Mouse (Mus musculus) thymus, postnatal 4 days (tissue): ENCODE data around the gene Gm20431.

Experiments used
- DNase-seq: peaks from one replicate; pipeline ENCODE4 v3.0.0; 2021

Gene Gm20431

DNA sequence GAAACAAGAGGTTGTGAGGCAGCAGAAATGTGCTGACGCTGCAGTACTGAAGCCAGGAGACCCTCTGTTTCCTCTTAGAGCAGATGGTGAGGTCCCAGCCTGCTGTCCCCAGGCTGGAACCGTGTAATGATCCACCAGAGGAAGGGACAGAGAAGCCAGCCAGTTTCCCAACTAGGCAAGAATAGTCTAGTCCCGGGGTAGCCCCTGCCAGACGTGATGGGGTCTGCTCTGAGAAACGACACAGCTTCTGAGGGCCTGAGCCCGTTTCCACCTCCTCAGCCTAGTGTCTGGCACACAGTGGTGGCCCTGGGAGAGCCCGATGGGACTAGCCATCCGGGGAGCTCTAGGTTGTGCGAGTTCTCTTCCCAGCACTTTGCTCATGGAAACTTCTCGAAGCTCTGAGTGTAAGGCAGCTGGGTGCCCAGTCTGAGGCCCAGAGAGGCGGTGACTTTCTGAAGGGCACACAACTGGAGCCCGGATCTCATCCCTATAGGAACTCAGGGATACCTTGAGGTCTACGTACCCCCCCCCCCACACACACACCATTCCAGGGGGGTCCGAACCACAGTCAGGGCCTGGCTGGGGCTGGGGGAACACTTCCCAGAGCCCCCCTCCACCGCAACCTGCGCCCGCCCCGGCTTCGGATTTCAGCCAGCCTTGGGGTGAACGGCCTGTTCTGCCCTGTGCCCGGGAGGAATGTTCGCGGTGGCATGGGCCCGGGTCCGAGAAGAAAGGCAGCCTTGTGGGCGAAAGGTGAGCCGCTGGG lies 64.4 kb downstream of the Gm20431 start:
- no peak for DNase-seq

GRCm38 (mm10) chr2:167596262-167596661 lies 65.0 kb downstream of the Gm20431 start:
- no peak for DNase-seq

DNA sequence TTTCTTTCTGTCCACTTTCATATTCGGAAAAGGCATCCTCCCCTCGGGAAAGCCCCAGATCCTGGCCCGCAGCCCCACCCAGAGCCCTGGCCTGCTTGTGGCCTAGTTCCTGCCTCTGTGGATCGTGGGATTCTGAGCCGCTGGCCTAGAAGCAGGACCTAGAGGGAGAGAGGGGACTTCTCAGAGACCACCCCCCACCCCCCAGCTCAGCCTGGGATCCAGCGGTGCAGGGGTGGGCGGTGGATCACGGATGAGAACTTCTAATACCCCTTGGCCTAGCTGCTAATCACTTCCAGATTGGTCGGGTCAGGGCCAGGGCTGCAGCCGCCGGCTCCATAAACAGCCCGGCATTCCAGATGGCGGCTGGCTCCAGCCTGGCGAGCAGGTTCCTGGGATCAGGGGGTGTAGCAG lies 65.5 kb downstream of the Gm20431 start:
- no peak for DNase-seq

DNA sequence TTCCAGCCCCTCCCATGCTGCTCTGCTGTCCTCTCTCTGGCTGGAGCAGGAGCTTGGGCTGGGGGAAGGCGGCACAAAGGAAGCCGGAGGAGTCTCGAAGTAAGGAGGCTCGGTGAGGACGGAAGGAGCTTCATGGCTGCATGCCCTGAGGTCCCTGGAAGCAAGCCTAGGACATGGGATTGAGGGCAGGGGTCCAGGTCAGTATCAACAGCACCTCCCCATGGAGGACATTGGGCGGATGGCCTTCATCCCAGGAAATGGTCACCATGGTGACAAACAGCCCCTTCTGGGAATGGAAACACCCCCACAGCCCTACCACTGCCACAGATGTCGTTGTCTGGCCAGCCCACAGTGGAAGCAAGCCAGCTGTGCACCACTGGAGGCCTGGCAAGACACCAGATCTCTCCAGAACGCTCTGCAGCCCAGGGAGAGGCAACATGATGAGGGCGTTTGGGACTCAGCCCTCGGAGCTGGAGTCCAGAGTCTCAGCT lies 66.8 kb downstream of the Gm20431 start:
- no peak for DNase-seq

- no peak for DNase-seq
Measured at GRCm38 (mm10) chr2:167593551-167594250, 67.6 kb downstream of the Gm20431 start.

GRCm38 (mm10) chr2:167588774-167589577 lies 72.3 kb downstream of the Gm20431 start:
- DNase-seq, result peak; percentile 61

GRCm38 (mm10) chr2:167586976-167587375 lies 74.3 kb downstream of the Gm20431 start:
- no peak for DNase-seq

GRCm38 (mm10) chr2:167586041-167586440 lies 75.3 kb downstream of the Gm20431 start:
- DNase-seq, result no peak

GRCm38 (mm10) chr2:167585273-167585672 lies 76.0 kb downstream of the Gm20431 start:
- no peak for DNase-seq

GRCm38 (mm10) chr2:167583161-167583952 lies 77.9 kb downstream of the Gm20431 start:
- no peak for DNase-seq

DNA sequence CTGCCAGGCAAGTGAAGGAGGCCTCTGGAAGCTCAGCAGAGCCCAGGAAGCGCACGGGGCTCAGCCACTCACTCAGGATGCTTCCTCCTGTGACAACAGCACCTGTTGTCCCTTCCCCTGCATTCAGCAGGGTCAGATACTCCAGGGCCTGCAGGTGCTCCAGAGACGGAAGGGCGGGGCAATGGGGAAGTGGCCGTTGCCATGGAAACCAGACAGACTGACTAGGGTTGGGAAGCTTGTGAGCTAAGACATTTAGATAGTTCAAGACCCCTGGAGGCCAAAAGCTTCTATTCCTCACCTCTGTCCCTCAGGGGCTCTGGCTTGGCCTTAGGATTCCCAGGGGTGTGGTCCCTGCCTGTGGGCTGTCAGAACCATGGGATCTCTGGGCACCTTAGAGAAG lies 82.8 kb downstream of the Gm20431 start:
- DNase-seq, result peak; percentile 81

GRCm38 (mm10) chr2:167577186-167577785 lies 84.0 kb downstream of the Gm20431 start:
- DNase-seq, result no peak

DNA sequence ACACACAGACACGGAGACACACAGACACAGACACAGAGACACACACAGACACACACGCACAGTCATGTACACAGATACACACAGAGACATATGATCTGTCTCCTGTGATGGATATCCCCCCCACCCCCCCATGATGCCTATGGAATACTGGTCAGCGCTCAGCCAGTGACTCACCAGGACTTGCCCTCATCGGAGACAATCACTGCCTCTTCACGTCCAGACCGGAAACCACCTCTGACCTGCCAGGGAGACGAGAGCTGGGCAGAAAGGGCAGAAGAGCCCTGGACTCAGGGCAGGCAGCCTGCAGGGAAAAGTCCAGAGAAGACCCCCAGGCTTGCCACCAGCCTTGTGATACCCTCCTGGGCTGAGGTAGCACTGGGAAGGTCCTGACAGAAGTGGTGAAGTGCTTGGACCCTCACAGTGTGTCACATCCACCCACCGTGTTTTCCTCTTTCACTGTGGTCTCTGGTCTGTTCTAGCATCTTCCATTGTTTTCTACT lies 85.1 kb downstream of the Gm20431 start:
- DNase-seq, result no peak

- no peak for DNase-seq
Measured at GRCm38 (mm10) chr2:167575581-167575980, 85.7 kb downstream of the Gm20431 start.

GRCm38 (mm10) chr2:167574814-167575213 lies 86.5 kb downstream of the Gm20431 start:
- no peak for DNase-seq

GRCm38 (mm10) chr2:167571442-167572220 lies 89.7 kb downstream of the Gm20431 start:
- no peak for DNase-seq

DNA sequence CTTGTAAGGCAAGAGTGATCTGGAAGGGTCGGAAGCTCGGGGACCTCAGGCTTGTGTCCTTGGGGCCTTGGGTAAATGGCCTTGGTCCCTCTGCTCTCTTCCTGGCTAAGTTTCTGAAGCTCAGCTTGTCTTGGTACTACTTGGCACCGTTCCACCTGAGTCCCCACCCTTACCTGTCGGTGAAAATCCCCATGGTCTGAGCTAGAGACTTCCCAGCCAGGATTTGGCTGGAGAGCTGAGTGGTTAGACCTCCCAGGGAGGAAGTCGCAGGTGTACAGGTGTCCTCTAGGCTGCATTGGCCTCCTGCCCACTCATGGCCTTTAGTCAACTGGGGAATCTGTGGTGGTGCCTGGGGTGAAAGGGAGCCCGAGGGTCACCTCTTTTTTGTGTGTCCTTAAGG lies 90.5 kb downstream of the Gm20431 start:
- no peak for DNase-seq

- no peak for DNase-seq
Measured at GRCm38 (mm10) chr2:167569934-167570651, 91.2 kb downstream of the Gm20431 start.

- no peak for DNase-seq
Measured at GRCm38 (mm10) chr2:167568112-167568511, 93.2 kb downstream of the Gm20431 start.

DNA sequence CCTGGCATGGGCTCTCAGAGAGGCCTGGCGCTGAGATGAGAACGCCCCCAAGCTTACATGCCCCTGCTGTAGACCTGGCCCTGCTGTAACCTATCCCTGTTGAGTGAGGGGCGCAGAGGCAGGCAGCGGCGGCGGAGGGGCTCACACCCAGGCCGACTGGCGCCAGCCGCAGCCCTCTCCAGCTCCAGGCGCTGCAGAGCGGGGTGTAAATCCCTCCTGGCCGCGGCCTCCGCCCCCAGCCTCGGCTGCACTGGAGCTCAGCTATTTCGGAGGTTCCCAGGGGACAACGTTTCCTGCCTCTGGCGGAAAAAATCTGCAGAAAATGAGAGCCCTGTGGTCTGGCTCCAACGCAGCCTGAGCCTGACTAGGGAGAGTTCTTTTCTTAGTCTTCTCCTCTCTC lies 95.6 kb downstream of the Gm20431 start:
- no peak for DNase-seq
